8 mouse cellular contexts compared by ENCODE assay signal in genomic region chr7:114275372-114276004, GRCm38 (mm10). TPM values are rescaled to one million over a fixed set of nuclear protein-coding genes. Genes with fewer than 3 reads are reported as not detected.
DNase-seq lines count a peak whose midpoint lies in the region; ATAC-seq and TF ChIP-seq lines count a peak whose summit lies in the region.

No protein-coding gene starts in this region.

- H3K27me3 ChIP-seq in lung, embryonic 16.5 days (ENCODE audit: control insufficient read depth, insufficient read depth, low read depth, low read length) = no peaks in the 10 kb centered on the region
- H3K27me3 ChIP-seq in embryonic facial prominence, embryonic 12.5 days = no peaks in the 10 kb centered on the region
- no peaks in the 10 kb centered on the region for H3K27me3 ChIP-seq in intestine, postnatal 0 days (replicated peaks; ENCODE audit: control insufficient read depth, insufficient read depth, low read length)
- H3K27me3 ChIP-seq in neural tube, embryonic 13.5 days = no peaks in the 10 kb centered on the region

- WGBS in lung, embryonic 16.5 days = 1% methylated on average over 24 of the region's 24 CpGs
- 2% methylated on average over 24 of the region's 24 CpGs for WGBS in embryonic facial prominence, embryonic 12.5 days
- WGBS in intestine, postnatal 0 days = under 1% methylated on average over 24 of the region's 24 CpGs
- 1% methylated on average over 24 of the region's 24 CpGs for WGBS in neural tube, embryonic 13.5 days

- DNase-seq in lung, postnatal 36 days = no peak
- DNase-seq in left cerebral cortex, adult 11 months (ENCODE audit: low spot score) = no peak
- no peak for DNase-seq in retina, postnatal 1 day
- DNase-seq in ovary, postnatal 14 days (ENCODE audit: low spot score) = no peak

- peaks cover 9% of the 10 kb centered on the region for H3K4me1 ChIP-seq in lung, embryonic 16.5 days (replicated peaks; ENCODE audit: control insufficient read depth, insufficient read depth, low read length)
- H3K4me1 ChIP-seq in embryonic facial prominence, embryonic 12.5 days = 0 out of 2 replicates have a peak, but pooled peaks cover 3% of the 10 kb centered on the region
- H3K4me1 ChIP-seq in intestine, postnatal 0 days (replicated peaks; ENCODE audit: control insufficient read depth, insufficient read depth, low read length) = peaks cover 7% of the 10 kb centered on the region
- peaks cover 11% of the 10 kb centered on the region for H3K4me1 ChIP-seq in neural tube, embryonic 13.5 days (replicated peaks)

- ATAC-seq in lung, embryonic 16.5 days (ENCODE audit: low read depth) = peak; percentile 49; the same call in 1 of the 2 replicates
- ATAC-seq in embryonic facial prominence, embryonic 12.5 days (ENCODE audit: insufficient number of reproducible peaks, insufficient read depth, low FRiP score, low TSS enrichment) = peak; percentile 44
- ATAC-seq in intestine, postnatal 0 days = peak; percentile 72
- ATAC-seq in neural tube, embryonic 13.5 days (ENCODE audit: low read depth) = no peak; the same call in 1 of the 2 replicates

- H3K9ac ChIP-seq in lung, embryonic 16.5 days (ENCODE audit: low read length) = peak overlapping the region; percentile 82
- peak overlapping the region; percentile 93 for H3K9ac ChIP-seq in embryonic facial prominence, embryonic 12.5 days
- H3K9ac ChIP-seq in intestine, postnatal 0 days (ENCODE audit: low read depth, low read length) = peak overlapping the region; percentile 77
- peak overlapping the region; percentile 93 for H3K9ac ChIP-seq in neural tube, embryonic 13.5 days

- H3K9me3 ChIP-seq in lung, embryonic 16.5 days (ENCODE audit: control insufficient read depth, low read length) = no peaks in the 10 kb centered on the region
- H3K9me3 ChIP-seq in embryonic facial prominence, embryonic 12.5 days = no peaks in the 10 kb centered on the region
- no peaks in the 10 kb centered on the region for H3K9me3 ChIP-seq in intestine, postnatal 0 days (ENCODE audit: control insufficient read depth)
- no peaks in the 10 kb centered on the region for H3K9me3 ChIP-seq in neural tube, embryonic 13.5 days

- H3K36me3 ChIP-seq in lung, embryonic 16.5 days (ENCODE audit: control insufficient read depth, insufficient read depth, low read length) = peaks cover 10% of the 10 kb centered on the region
- peaks cover 22% of the 10 kb centered on the region for H3K36me3 ChIP-seq in embryonic facial prominence, embryonic 12.5 days
- H3K36me3 ChIP-seq in intestine, postnatal 0 days (ENCODE audit: control insufficient read depth, insufficient read depth) = peaks cover 14% of the 10 kb centered on the region
- peaks cover 28% of the 10 kb centered on the region for H3K36me3 ChIP-seq in neural tube, embryonic 13.5 days

- H3K4me2 ChIP-seq in lung, embryonic 16.5 days (ENCODE audit: low read depth, low read length) = peak overlapping the region; percentile 95
- peak overlapping the region; percentile 85 for H3K4me2 ChIP-seq in embryonic facial prominence, embryonic 12.5 days (replicated peaks)
- peak overlapping the region; percentile 80 for H3K4me2 ChIP-seq in intestine, postnatal 0 days (replicated peaks; ENCODE audit: low read depth)
- H3K4me2 ChIP-seq in neural tube, embryonic 13.5 days = peak overlapping the region; percentile 93

- TF ChIP-seq CTCF in intestine, postnatal 0 days (IDR thresholded peaks at IDR 0.05; ENCODE audit: low read depth) = no peak

- H3K4me3 ChIP-seq in lung, embryonic 16.5 days (ENCODE audit: low read length) = peak overlapping the region; percentile 71
- peak overlapping the region; percentile 97 for H3K4me3 ChIP-seq in embryonic facial prominence, embryonic 12.5 days
- H3K4me3 ChIP-seq in intestine, postnatal 0 days (ENCODE audit: low read depth, low read length) = peak overlapping the region; percentile 73
- H3K4me3 ChIP-seq in neural tube, embryonic 13.5 days = peak overlapping the region; percentile 85

- peak overlapping the region; percentile 60; the same call in 1 of the 2 replicates for H3K27ac ChIP-seq in lung, embryonic 16.5 days (ENCODE audit: low read length)
- H3K27ac ChIP-seq in embryonic facial prominence, embryonic 12.5 days = peak overlapping the region; percentile 46; the same call in 1 of the 2 replicates
- peak overlapping the region; percentile 42 for H3K27ac ChIP-seq in intestine, postnatal 0 days (ENCODE audit: low read depth, low read length)
- H3K27ac ChIP-seq in neural tube, embryonic 13.5 days (replicated peaks) = peak overlapping the region; percentile 70

RNA-seq across cellular contexts. Expression of gene Psma1, which starts 0.4 kb away (rescaled TPM):
- 393 and 421 TPM in 2 replicates for polyA plus RNA-seq in lung, embryonic 16.5 days (2015; fragmentation: Nextera tagmentation; extraction: Ambion mirVana)
- polyA plus RNA-seq in embryonic facial prominence, embryonic 12.5 days (2016; fragmentation: Nextera tagmentation; extraction: Ambion mirVana) = 380 and 387 TPM in 2 replicates
- polyA plus RNA-seq in intestine, postnatal 0 days (2015; fragmentation: Nextera tagmentation; extraction: Ambion mirVana) = 205 and 212 TPM in 2 replicates
- polyA plus RNA-seq in neural tube, embryonic 13.5 days (2015; fragmentation: Nextera tagmentation; extraction: Ambion mirVana) = 385 and 391 TPM in 2 replicates

RNA-seq across cellular contexts. Expression of gene Copb1, which starts 21.0 kb away (rescaled TPM):
- polyA plus RNA-seq in lung, embryonic 16.5 days (2015; fragmentation: Nextera tagmentation; extraction: Ambion mirVana) = 123 and 126 TPM in 2 replicates
- 116 and 121 TPM in 2 replicates for polyA plus RNA-seq in embryonic facial prominence, embryonic 12.5 days (2016; fragmentation: Nextera tagmentation; extraction: Ambion mirVana)
- polyA plus RNA-seq in intestine, postnatal 0 days (2015; fragmentation: Nextera tagmentation; extraction: Ambion mirVana) = 137 and 140 TPM in 2 replicates
- polyA plus RNA-seq in neural tube, embryonic 13.5 days (2015; fragmentation: Nextera tagmentation; extraction: Ambion mirVana) = 90.6 and 110 TPM in 2 replicates
